Mouse (Mus musculus): Measurements from ENCODE around the gene Anpep.

DNA sequence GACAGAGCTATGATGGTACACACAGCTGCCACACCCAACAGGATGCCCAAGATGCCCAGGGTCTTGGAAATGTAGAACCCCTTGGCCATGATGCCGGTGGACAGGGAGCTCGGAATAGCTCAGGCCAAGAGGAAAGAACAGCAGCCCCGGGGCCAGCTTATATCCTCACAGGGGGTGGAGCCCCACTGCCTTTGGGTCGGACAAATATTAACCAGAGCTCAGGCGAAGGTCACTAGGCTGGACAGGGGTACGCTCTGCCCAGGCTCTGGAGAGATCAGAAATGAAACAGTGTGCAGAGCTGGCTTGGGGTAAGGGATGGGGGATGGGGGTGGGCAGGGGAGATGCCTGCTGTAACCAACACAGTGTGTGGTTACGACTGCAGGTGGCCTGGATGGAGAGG, 18.7 kb downstream of the Anpep start:
- TF ChIP-seq CTCF (conservative IDR thresholded peaks at IDR 0.05; ENCODE audit: low read length) (no peak), NANOG (IDR thresholded peaks at IDR 0.05; ENCODE audit: borderline replicate concordance, low read length) (no peak), POU5F1 (IDR thresholded peaks at IDR 0.05; ENCODE audit: borderline replicate concordance, low read length) (no peak)

All from E14TG2a.4 (cell line).